Mouse (Mus musculus) ES-Bruce4 (cell line): ENCODE measurements around the gene Frmd5.

ENCODE experiments used
- CTCF ChIP-seq: IDR thresholded peaks from one replicate; pipeline ENCODE4 v1.8.1; 2011; ENCODE audit warnings: low read depth, low read length
- POLR2A ChIP-seq: IDR thresholded peaks from one replicate; pipeline ENCODE4 v1.8.1; 2011; ENCODE audit warnings: low read length; ENCODE audit not compliant: insufficient read depth

- TF ChIP-seq POLR2A (no peak), CTCF (no peak)
Observed at GRCm38 (mm10) chr2:121612112-121612511, 194.8 kb downstream of the Frmd5 start.
